Mouse (Mus musculus): ENCODE measurements around the gene Mettl2. TPM values are rescaled to one million over a fixed set of nuclear protein-coding genes. Genes with fewer than 3 reads are reported as not detected.

Mettl2 gene
- polyA plus RNA-seq, 1 experiment from 2014 or later: 36.1 TPM

- no peak overlapping the region for H3K4me2 ChIP-seq
- ATAC-seq (ENCODE audit: insufficient read depth, low FRiP score, low read depth): no peak
- H3K9ac ChIP-seq: no peak overlapping the region
- H3K27me3 ChIP-seq (replicated peaks): 0 out of 2 replicates have a peak, but pooled peaks cover 4% of the 10 kb centered on the region
- no peak overlapping the region for H3K27ac ChIP-seq
- no peak overlapping the region for H3K4me3 ChIP-seq (replicated peaks)
- H3K9me3 ChIP-seq: no peaks in the 10 kb centered on the region
- WGBS: 68% methylated on average over 4 of the region's 4 CpGs
- no peaks in the 10 kb centered on the region for H3K36me3 ChIP-seq
- no peaks in the 10 kb centered on the region; the same call in 1 of the 2 replicates for H3K4me1 ChIP-seq
Measured at GRCm38 (mm10) chr11:105155915-105156314, 29.7 kb downstream of the Mettl2 start.

GRCm38 (mm10) chr11:105156748-105157267 is 30.6 kb downstream of the Mettl2 start:
- Histone ChIP-seq H3K27ac (no peak overlapping the region), H3K4me2 (no peak overlapping the region), H3K9me3 (no peaks in the 10 kb centered on the region), H3K27me3 (replicated peaks) (no peaks in the 10 kb centered on the region), H3K4me1 (no peaks in the 10 kb centered on the region; the same call in 1 of the 2 replicates), H3K9ac (no peak overlapping the region), H3K36me3 (no peaks in the 10 kb centered on the region), H3K4me3 (replicated peaks) (no peak overlapping the region)
- ATAC-seq (ENCODE audit: insufficient read depth, low FRiP score, low read depth): no peak
- WGBS: 78% methylated on average over 19 of the region's 19 CpGs

- H3K4me3 ChIP-seq (replicated peaks): no peak overlapping the region
- no peak overlapping the region for H3K4me2 ChIP-seq
- no peaks in the 10 kb centered on the region; the same call in 1 of the 2 replicates for H3K4me1 ChIP-seq
- H3K9me3 ChIP-seq: peaks cover 3% of the 10 kb centered on the region; the same call in 1 of the 2 replicates
- H3K9ac ChIP-seq: no peak overlapping the region
- no peak for ATAC-seq (ENCODE audit: insufficient read depth, low FRiP score, low read depth)
- H3K27me3 ChIP-seq (replicated peaks): no peaks in the 10 kb centered on the region
- no peaks in the 10 kb centered on the region for H3K36me3 ChIP-seq
- H3K27ac ChIP-seq: no peak overlapping the region
Measured at GRCm38 (mm10) chr11:105158047-105158446, 31.8 kb downstream of the Mettl2 start.

GRCm38 (mm10) chr11:105159673-105160360 is 33.6 kb downstream of the Mettl2 start:
- H3K9ac ChIP-seq: no peak overlapping the region
- WGBS: 56% methylated on average over 6 of the region's 6 CpGs
- no peak overlapping the region for H3K4me3 ChIP-seq (replicated peaks)
- H3K27me3 ChIP-seq (replicated peaks): no peaks in the 10 kb centered on the region
- H3K36me3 ChIP-seq: no peaks in the 10 kb centered on the region
- H3K4me1 ChIP-seq: no peaks in the 10 kb centered on the region
- no peak overlapping the region for H3K4me2 ChIP-seq
- no peak for ATAC-seq (ENCODE audit: insufficient read depth, low FRiP score, low read depth)
- peaks cover 5% of the 10 kb centered on the region; the same call in 1 of the 2 replicates for H3K9me3 ChIP-seq
- H3K27ac ChIP-seq: no peak overlapping the region

- H3K4me2 ChIP-seq: no peak overlapping the region
- no peak overlapping the region for H3K4me3 ChIP-seq (replicated peaks)
- no peaks in the 10 kb centered on the region for H3K4me1 ChIP-seq
- H3K27me3 ChIP-seq (replicated peaks): no peaks in the 10 kb centered on the region
- no peaks in the 10 kb centered on the region for H3K36me3 ChIP-seq
- no peak for ATAC-seq (ENCODE audit: insufficient read depth, low FRiP score, low read depth)
- no peak overlapping the region for H3K9ac ChIP-seq
- H3K27ac ChIP-seq: no peak overlapping the region
- 91% methylated on average over 2 of the region's 2 CpGs for WGBS
- H3K9me3 ChIP-seq: peaks cover 9% of the 10 kb centered on the region; the same call in 1 of the 2 replicates
Measured at GRCm38 (mm10) chr11:105161411-105161810, 35.2 kb downstream of the Mettl2 start.

- Histone ChIP-seq H3K27me3 (replicated peaks) (no peaks in the 10 kb centered on the region), H3K4me2 (no peak overlapping the region), H3K9ac (no peak overlapping the region), H3K4me1 (no peaks in the 10 kb centered on the region), H3K36me3 (no peaks in the 10 kb centered on the region), H3K27ac (no peak overlapping the region), H3K4me3 (replicated peaks) (no peak overlapping the region), H3K9me3 (peaks cover 9% of the 10 kb centered on the region; the same call in 1 of the 2 replicates)
- no peak for ATAC-seq (ENCODE audit: insufficient read depth, low FRiP score, low read depth)
- whole genome bisulfite sequencing: 78% methylated on average over 69 of the region's 69 CpGs
Measured at GRCm38 (mm10) chr11:105164516-105165510, 38.6 kb downstream of the Mettl2 start.

- Histone ChIP-seq H3K9me3 (peaks cover 9% of the 10 kb centered on the region; the same call in 1 of the 2 replicates), H3K4me1 (no peaks in the 10 kb centered on the region), H3K27ac (no peak overlapping the region), H3K4me2 (no peak overlapping the region), H3K9ac (no peak overlapping the region), H3K27me3 (replicated peaks) (no peaks in the 10 kb centered on the region), H3K4me3 (replicated peaks) (no peak overlapping the region), H3K36me3 (no peaks in the 10 kb centered on the region)
- ATAC-seq (ENCODE audit: insufficient read depth, low FRiP score, low read depth): no peak
- WGBS: 91% methylated on average over 10 of the region's 10 CpGs
Measured at GRCm38 (mm10) chr11:105166780-105167179, 40.6 kb downstream of the Mettl2 start.

- peaks cover 6% of the 10 kb centered on the region for H3K4me1 ChIP-seq
- H3K9ac ChIP-seq: no peak within 1 kb of the TSS
- H3K4me3 ChIP-seq (replicated peaks): no peak within 1 kb of the TSS
- H3K36me3 ChIP-seq: no peaks in the 10 kb centered on the region
- no peaks in the 10 kb centered on the region for H3K27me3 ChIP-seq (replicated peaks)
- ATAC-seq (ENCODE audit: insufficient read depth, low FRiP score, low read depth): no peak
- WGBS: 49% methylated on average over 2 of the region's 2 CpGs
- H3K9me3 ChIP-seq: no peaks in the 10 kb centered on the region
- H3K27ac ChIP-seq: 0 out of 2 replicates have a peak within 1 kb of the TSS, but pooled peaks have one; percentile 98
- H3K4me2 ChIP-seq: peak within 1 kb of the TSS; percentile 72
Measured at GRCm38 (mm10) chr11:105178516-105178915, 52.3 kb downstream of the Mettl2 start, which contains the start of gene Tlk2. Gene Tlk2 (plus strand): TSS chr11:105178807.

GRCm38 (mm10) chr11:105179523-105179922 is 53.3 kb downstream of the Mettl2 start:
- H3K9me3 ChIP-seq: no peaks in the 10 kb centered on the region
- H3K27ac ChIP-seq: peak overlapping the region; percentile 98; the same call in 1 of the 2 replicates
- peaks cover 5% of the 10 kb centered on the region for H3K36me3 ChIP-seq
- no peaks in the 10 kb centered on the region for H3K27me3 ChIP-seq (replicated peaks)
- peak overlapping the region; percentile 96; the same call in 1 of the 2 replicates for H3K4me3 ChIP-seq (replicated peaks)
- peaks cover 6% of the 10 kb centered on the region for H3K4me1 ChIP-seq
- H3K9ac ChIP-seq: no peak overlapping the region
- peak overlapping the region; percentile 72 for H3K4me2 ChIP-seq
- WGBS: 58% methylated on average over 4 of the region's 4 CpGs
- ATAC-seq (ENCODE audit: insufficient read depth, low FRiP score, low read depth): no peak

- peak overlapping the region; percentile 95 for H3K9ac ChIP-seq
- peaks cover 6% of the 10 kb centered on the region for H3K4me1 ChIP-seq
- ATAC-seq (ENCODE audit: insufficient read depth, low FRiP score, low read depth): peak; percentile 33
- no peaks in the 10 kb centered on the region for H3K9me3 ChIP-seq
- H3K36me3 ChIP-seq: peaks cover 10% of the 10 kb centered on the region
- H3K27ac ChIP-seq: peak overlapping the region; percentile 98
- peak overlapping the region; percentile 96 for H3K4me3 ChIP-seq (replicated peaks)
- peak overlapping the region; percentile 72 for H3K4me2 ChIP-seq
- no peaks in the 10 kb centered on the region for H3K27me3 ChIP-seq (replicated peaks)
- WGBS: 1% methylated on average over 35 of the region's 35 CpGs
Measured at GRCm38 (mm10) chr11:105180471-105181091, 54.4 kb downstream of the Mettl2 start.

- H3K4me2 ChIP-seq: peak overlapping the region; percentile 72
- H3K27me3 ChIP-seq (replicated peaks): no peaks in the 10 kb centered on the region
- ATAC-seq (ENCODE audit: insufficient read depth, low FRiP score, low read depth): peak; percentile 98
- H3K9ac ChIP-seq: peak overlapping the region; percentile 97
- H3K4me1 ChIP-seq: peaks cover 6% of the 10 kb centered on the region
- under 1% methylated on average over 51 of the region's 60 CpGs for WGBS
- peak overlapping the region; percentile 98 for H3K27ac ChIP-seq
- H3K9me3 ChIP-seq: no peaks in the 10 kb centered on the region
- peaks cover 10% of the 10 kb centered on the region for H3K36me3 ChIP-seq
- H3K4me3 ChIP-seq (replicated peaks): peak overlapping the region; percentile 96
Measured at GRCm38 (mm10) chr11:105181126-105181637, 55.0 kb downstream of the Mettl2 start.
